Mouse (Mus musculus): ENCODE measurements at regions not wholly inside any gene's neighbourhood (a gene's known extent, or its start where the extent isn't known, plus 50 kb on each side); places are given as distances from the start of the nearest gene placed in this dataset.

- no peak for DNase-seq
- intact Hi-C loops (cut with DNase I), result no loop called here
Measured at GRCm38 (mm10) chr10:119058493-119059020, 181.3 kb downstream of the Cand1 start.

GRCm38 (mm10) chr10:119055199-119055785, 184.6 kb downstream of the Cand1 start:
- intact Hi-C loops (cut with DNase I), result no loop called here
- DNase-seq, result peak; percentile 65 to 71

GRCm38 (mm10) chr10:119054191-119055175, 184.5 kb upstream of the Dyrk2 start:
- no peak for DNase-seq
- intact Hi-C loops (cut with DNase I), result no loop called here

GRCm38 (mm10) chr10:119052441-119053041, 182.5 kb upstream of the Dyrk2 start:
- intact Hi-C loops (cut with DNase I), result no loop called here
- no peak for DNase-seq

- intact Hi-C loops (cut with DNase I), result no loop called here
- DNase-seq, result no peak
Measured at GRCm38 (mm10) chr10:119051598-119051997, 181.6 kb upstream of the Dyrk2 start.

- intact Hi-C loops (cut with DNase I), result no loop called here
- DNase-seq, result no peak
Measured at GRCm38 (mm10) chr10:119050017-119050685, 180.1 kb upstream of the Dyrk2 start.

GRCm38 (mm10) chr10:119048643-119049420, 178.8 kb upstream of the Dyrk2 start:
- no peak for DNase-seq
- intact Hi-C loops (cut with DNase I), result no loop called here

- no peak for DNase-seq
- intact Hi-C loops (cut with DNase I), result no loop called here
Measured at GRCm38 (mm10) chr10:119045059-119045458, 175.1 kb upstream of the Dyrk2 start.

GRCm38 (mm10) chr10:119043069-119043468, 173.1 kb upstream of the Dyrk2 start:
- intact Hi-C loops (cut with DNase I), result no loop called here
- DNase-seq, result no peak

GRCm38 (mm10) chr10:119040205-119040604, 170.2 kb upstream of the Dyrk2 start:
- intact Hi-C loops (cut with DNase I), result no loop called here

GRCm38 (mm10) chr10:119039732-119040131, 169.7 kb upstream of the Dyrk2 start:
- no peak for DNase-seq
- intact Hi-C loops (cut with DNase I), result no loop called here

More at GRCm38 (mm10) chr10:119040205-119040604, 170.2 kb upstream of the Dyrk2 start:
- no peak for DNase-seq

- DNase-seq, result no peak
- intact Hi-C loops (cut with DNase I), result no loop called here
Measured at GRCm38 (mm10) chr10:119038991-119039390, 169.0 kb upstream of the Dyrk2 start.

GRCm38 (mm10) chr10:119037781-119038180, 167.8 kb upstream of the Dyrk2 start:
- no peak for DNase-seq
- intact Hi-C loops (cut with DNase I), result no loop called here

GRCm38 (mm10) chr10:119035863-119036262, 165.9 kb upstream of the Dyrk2 start:
- intact Hi-C loops (cut with DNase I), result no loop called here
- DNase-seq, result no peak

- DNase-seq, result no peak
- intact Hi-C loops (cut with DNase I), result no loop called here
Measured at GRCm38 (mm10) chr10:119034396-119034795, 164.4 kb upstream of the Dyrk2 start.

GRCm38 (mm10) chr10:119031282-119032275, 161.6 kb upstream of the Dyrk2 start:
- no peak for DNase-seq
- intact Hi-C loops (cut with DNase I), result no loop called here

- no peak for DNase-seq
- intact Hi-C loops (cut with DNase I), result no loop called here
Measured at GRCm38 (mm10) chr10:119028480-119029137, 158.6 kb upstream of the Dyrk2 start.

- intact Hi-C loops (cut with DNase I), result no loop called here
- no peak for DNase-seq
Measured at GRCm38 (mm10) chr10:119027241-119027901, 157.4 kb upstream of the Dyrk2 start.
